Mouse (Mus musculus): ENCODE results near the gene Slc37a3. TPM values are rescaled to one million over a fixed set of nuclear protein-coding genes. Genes with fewer than 3 reads are reported as not detected.
A peak's percentile ranks its signal among the peaks of the same experiment; 100 is the strongest.
"Not testable (repeated sequence)": the region's sequence is repeated elsewhere in the genome, so short reads cannot be mapped to it uniquely, and the experiment has no call there.

Gene Slc37a3
- polyA plus RNA-seq, 1 experiment from 2014 or later, result 65.8 TPM

DNA sequence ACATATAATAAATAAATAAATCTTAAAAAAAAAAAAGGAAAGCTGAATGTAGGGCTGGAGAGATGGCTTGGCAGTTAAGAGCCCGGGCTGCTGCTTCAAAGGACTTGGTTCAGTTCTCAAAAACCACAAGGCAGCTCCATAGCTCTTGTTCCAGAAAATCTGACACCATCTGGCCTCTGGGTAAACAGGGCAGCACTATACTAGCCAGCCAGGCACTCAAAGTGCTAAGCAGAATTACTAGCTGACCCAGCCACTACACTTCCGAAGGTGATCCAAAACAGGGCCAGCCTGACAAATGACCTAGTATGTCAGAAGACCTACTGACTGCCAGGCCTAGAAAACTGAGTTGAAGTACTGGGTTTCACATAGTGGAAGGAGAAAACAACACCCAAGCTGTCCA is 25.7 kb upstream of the Slc37a3 start:
- Histone ChIP-seq H3K4me1 (no peaks in the 10 kb centered on the region), H3K9ac (no peak overlapping the region), H3K4me3 (no peak overlapping the region), H3K4me2 (no peak overlapping the region), H3K36me3 (replicated peaks) (peaks cover 39% of the 10 kb centered on the region), H3K27me3 (replicated peaks) (no peaks in the 10 kb centered on the region), H3K9me3 (no peaks in the 10 kb centered on the region), H3K27ac (no peak overlapping the region)
- 93% methylated on average over 2 of the region's 2 CpGs for WGBS
- ATAC-seq (replicated peaks), result no peak

DNA sequence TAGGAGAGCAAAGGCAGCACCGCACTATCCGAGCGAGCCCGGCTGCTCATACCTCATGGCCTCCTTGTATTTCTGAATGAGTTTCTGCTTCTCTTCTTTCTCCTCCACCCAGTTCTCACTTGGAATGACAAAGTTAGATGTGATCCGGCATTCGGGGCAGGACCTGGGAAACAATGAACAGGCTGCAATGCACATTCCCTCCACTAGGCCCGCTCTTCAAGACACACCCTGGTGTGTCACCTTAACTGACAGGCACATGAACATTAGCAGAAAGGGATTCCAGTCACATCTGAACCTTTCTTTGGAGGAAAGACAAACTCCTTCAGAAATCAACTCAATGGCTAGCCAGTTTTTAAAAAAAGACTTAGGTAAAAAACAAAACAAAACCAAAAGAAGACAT is 22.9 kb upstream of the Slc37a3 start:
- no peak for ATAC-seq (replicated peaks)

DNA sequence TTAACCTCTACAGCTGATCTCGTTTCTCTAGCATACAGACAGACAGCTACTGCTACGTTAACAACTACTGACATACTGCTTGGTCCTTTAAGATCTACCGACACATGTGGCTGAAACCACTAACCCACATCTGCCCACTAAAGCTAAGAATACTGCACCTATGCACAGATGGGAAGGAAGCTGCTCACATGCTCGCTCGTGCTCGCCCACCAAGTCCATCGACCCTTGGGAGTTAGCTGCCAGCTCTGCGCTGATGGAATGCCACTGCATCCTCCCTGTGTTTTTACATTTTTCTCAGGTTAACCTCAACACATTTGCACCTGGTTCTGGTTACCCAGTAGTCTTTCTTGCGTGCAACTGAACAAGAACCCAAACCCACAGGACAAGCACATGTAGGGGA is 20.9 kb upstream of the Slc37a3 start:
- H3K27me3 ChIP-seq (replicated peaks), result no peaks in the 10 kb centered on the region
- H3K4me1 ChIP-seq, result no peaks in the 10 kb centered on the region
- H3K4me2 ChIP-seq, result no peak overlapping the region
- no peak for ATAC-seq (replicated peaks)
- H3K36me3 ChIP-seq (replicated peaks), result peaks cover 22% of the 10 kb centered on the region
- H3K27ac ChIP-seq, result no peak overlapping the region
- H3K4me3 ChIP-seq, result no peak overlapping the region
- no peaks in the 10 kb centered on the region for H3K9me3 ChIP-seq
- H3K9ac ChIP-seq, result no peak overlapping the region
- WGBS, result 94% methylated on average over 9 of the region's 9 CpGs

More for the DNA sequence above, 22.9 kb upstream of the Slc37a3 start:
- H3K9ac ChIP-seq, result no peak overlapping the region
- no peaks in the 10 kb centered on the region for H3K27me3 ChIP-seq (replicated peaks)
- no peak overlapping the region for H3K4me2 ChIP-seq
- peaks cover 36% of the 10 kb centered on the region for H3K36me3 ChIP-seq (replicated peaks)
- 61% methylated on average over 7 of the region's 7 CpGs for WGBS
- no peak overlapping the region for H3K4me3 ChIP-seq
- no peak overlapping the region for H3K27ac ChIP-seq
- H3K4me1 ChIP-seq, result no peaks in the 10 kb centered on the region
- no peaks in the 10 kb centered on the region for H3K9me3 ChIP-seq

DNA sequence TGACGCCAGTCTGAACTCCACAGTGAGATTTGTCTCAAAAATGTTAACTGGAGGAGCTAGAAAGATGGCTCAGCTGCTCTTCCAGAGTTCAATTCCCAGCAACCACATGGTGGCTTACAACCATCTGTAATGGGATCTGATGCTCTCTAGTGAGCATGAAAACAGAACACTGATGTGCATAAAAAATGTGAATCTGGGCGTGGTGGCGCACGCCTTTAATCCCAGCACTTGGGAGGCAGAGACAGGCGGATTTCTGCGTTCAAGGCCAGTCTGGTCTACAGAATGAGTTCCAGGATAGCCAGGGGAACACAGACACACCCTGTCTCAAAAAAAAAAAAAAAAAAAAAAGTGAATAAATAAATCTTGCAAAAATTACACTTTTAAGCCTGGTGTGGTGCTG is 19.6 kb upstream of the Slc37a3 start:
- H3K9ac ChIP-seq, result no peak overlapping the region
- 93% methylated on average over 6 of the region's 6 CpGs for WGBS
- H3K27me3 ChIP-seq (replicated peaks), result no peaks in the 10 kb centered on the region
- H3K9me3 ChIP-seq, result no peaks in the 10 kb centered on the region
- no peaks in the 10 kb centered on the region for H3K4me1 ChIP-seq
- no peak overlapping the region for H3K27ac ChIP-seq
- H3K4me2 ChIP-seq, result no peak overlapping the region
- no peak overlapping the region for H3K4me3 ChIP-seq
- no peak for ATAC-seq (replicated peaks)
- peaks cover 19% of the 10 kb centered on the region for H3K36me3 ChIP-seq (replicated peaks)

DNA sequence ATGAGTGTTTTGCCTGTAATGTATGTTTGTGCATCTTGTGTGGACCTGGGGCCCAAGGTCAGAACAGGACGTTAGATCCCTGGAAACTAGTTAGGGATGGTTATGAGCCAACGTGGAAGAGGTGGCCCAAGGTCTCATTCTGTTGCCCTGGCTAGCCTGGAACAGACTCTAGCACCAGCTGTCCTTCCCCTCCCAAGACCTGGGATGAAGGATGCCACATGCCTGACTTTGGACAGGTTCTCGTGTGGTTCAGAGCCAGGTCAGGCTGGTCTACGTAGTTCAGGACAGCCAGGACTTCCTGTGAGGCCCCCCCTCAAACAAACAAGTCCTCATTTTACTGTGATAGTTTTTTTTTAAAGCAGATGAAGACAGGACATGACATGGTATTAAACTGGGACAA is 18.4 kb upstream of the Slc37a3 start:
- H3K9ac ChIP-seq, result no peak overlapping the region
- no peak overlapping the region for H3K27ac ChIP-seq
- no peak overlapping the region for H3K4me2 ChIP-seq
- H3K4me3 ChIP-seq, result no peak overlapping the region
- ATAC-seq (replicated peaks), result no peak
- H3K4me1 ChIP-seq, result no peaks in the 10 kb centered on the region
- 86% methylated on average over 4 of the region's 4 CpGs for WGBS
- no peaks in the 10 kb centered on the region for H3K9me3 ChIP-seq
- H3K27me3 ChIP-seq (replicated peaks), result no peaks in the 10 kb centered on the region
- H3K36me3 ChIP-seq (replicated peaks), result peaks cover 16% of the 10 kb centered on the region

DNA sequence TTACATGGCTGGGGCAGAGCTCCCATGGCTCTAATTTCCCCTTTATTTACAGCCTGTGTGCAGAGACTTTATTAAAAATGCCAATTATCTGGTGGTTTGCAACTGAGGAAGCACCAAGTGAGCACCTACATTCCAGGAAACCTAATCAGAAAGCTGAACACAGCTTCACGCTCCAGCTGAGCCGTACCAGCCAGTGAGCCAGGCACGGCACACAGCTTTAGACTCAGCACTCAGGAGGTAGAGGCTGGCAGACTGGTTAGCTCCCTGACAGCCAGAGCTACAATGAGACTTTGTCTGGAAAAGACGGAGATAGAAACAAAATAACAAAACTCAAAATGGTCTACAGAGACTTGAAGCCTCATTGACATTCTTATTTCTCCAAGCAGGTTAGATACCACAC is 18.0 kb upstream of the Slc37a3 start:
- ATAC-seq (replicated peaks), result no peak
- WGBS, result 81% methylated on average over 4 of the region's 4 CpGs

DNA sequence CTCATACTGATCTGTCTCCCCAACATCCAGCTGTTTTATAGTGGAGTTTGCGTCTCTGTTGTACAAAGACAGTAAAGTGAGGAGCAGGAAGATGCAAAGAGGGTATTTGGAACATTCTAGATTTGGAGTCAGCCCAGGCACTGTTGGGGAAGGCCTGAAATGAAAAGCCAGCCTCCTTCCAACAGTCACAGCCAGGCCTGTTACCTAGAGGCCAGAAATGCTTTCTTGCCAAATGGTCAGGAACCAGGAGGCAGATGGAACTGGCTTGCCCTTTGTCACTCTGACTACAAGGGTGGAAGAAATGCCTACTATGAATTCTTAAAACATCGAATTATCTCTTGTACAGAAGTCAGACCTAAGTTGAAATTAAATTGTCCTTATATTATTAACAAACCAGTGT is 12.5 kb upstream of the Slc37a3 start:
- WGBS, result 94% methylated on average over 2 of the region's 2 CpGs
- ATAC-seq (replicated peaks), result no peak
- Histone ChIP-seq H3K27ac (no peak overlapping the region), H3K4me1 (no peaks in the 10 kb centered on the region), H3K9me3 (no peaks in the 10 kb centered on the region), H3K27me3 (replicated peaks) (no peaks in the 10 kb centered on the region), H3K9ac (no peak overlapping the region), H3K36me3 (replicated peaks) (no peaks in the 10 kb centered on the region), H3K4me3 (no peak overlapping the region), H3K4me2 (no peak overlapping the region)

More for the DNA sequence above, 18.0 kb upstream of the Slc37a3 start:
- Histone ChIP-seq H3K4me3 (no peak overlapping the region), H3K9ac (no peak overlapping the region), H3K4me2 (no peak overlapping the region), H3K27ac (no peak overlapping the region), H3K27me3 (replicated peaks) (no peaks in the 10 kb centered on the region), H3K4me1 (no peaks in the 10 kb centered on the region), H3K9me3 (no peaks in the 10 kb centered on the region), H3K36me3 (replicated peaks) (peaks cover 16% of the 10 kb centered on the region)

DNA sequence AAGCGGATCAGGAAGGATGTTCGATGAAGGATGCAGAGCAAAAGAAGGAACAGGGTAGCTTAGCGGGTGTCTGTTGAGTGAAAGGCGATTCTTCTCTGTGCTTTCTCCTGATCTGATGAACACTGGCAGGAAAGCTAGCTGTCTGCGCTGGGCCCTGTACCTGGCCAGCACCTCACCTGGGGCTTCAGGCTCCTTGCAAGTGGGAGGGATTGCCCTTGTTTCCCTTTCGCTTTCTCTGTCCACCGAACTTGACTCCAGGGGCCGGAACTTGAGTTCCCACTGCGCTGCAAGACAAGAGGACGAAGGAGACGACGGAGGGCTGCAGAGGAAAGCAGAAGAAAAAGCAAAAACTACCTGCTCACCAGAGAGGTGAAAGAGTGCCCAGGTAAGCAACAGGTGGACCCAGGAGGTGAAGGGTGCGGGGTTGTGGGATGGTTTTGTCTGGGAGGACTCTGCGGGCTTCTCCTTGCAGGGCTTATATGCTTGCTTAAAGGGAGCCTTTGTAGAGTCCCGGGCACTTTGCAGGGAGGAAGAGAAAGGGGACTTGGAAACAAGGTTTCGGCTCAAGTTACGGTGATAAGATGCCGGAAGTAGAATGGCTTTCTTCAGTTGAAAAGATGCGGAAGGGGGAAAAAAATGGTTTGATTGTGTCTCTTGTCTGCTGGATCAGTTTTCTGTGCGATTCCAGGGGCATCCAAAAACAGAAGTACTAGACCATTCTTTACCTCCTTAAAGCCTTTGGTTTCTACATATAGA is 3.8 kb upstream of the Slc37a3 start, which contains the start of gene Rab19:
TSS of gene Rab19 (plus strand) at position 51 of the 756 bp plus-strand sequence.
- peaks cover 6% of the 10 kb centered on the region; the same call in 1 of the 2 replicates for H3K27me3 ChIP-seq (replicated peaks)
- H3K36me3 ChIP-seq (replicated peaks), result no peaks in the 10 kb centered on the region
- H3K9me3 ChIP-seq, result no peaks in the 10 kb centered on the region
- ATAC-seq (replicated peaks), result no peak
- H3K4me3 ChIP-seq, result peak within 1 kb of the TSS; percentile 17
- H3K4me1 ChIP-seq, result peaks cover 10% of the 10 kb centered on the region
- H3K27ac ChIP-seq, result no peak within 1 kb of the TSS
- 10% methylated on average over 20 of the region's 20 CpGs for WGBS
- peak within 1 kb of the TSS; percentile 35 for H3K4me2 ChIP-seq
- no peak within 1 kb of the TSS for H3K9ac ChIP-seq

DNA sequence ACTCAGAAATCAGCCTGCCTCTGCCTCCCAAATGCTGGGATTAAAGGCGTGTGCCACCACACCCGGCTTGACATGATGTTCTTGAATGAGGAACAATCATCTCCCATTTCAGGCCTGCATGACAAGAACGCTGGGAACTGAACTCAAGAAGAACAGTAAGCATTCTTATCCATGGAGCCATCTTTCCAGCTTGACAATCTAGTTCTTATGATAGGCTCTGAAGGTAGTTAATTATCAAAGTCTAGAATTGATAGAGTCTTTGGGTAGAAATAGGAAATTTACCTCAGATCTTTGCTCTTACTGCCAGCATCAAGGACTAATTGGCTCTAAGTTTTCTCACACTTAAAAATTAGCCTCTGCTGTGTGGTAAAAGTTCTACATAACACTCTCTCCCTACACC is 2.8 kb upstream of the Slc37a3 start:
- 89% methylated on average over 3 of the region's 3 CpGs for WGBS

DNA sequence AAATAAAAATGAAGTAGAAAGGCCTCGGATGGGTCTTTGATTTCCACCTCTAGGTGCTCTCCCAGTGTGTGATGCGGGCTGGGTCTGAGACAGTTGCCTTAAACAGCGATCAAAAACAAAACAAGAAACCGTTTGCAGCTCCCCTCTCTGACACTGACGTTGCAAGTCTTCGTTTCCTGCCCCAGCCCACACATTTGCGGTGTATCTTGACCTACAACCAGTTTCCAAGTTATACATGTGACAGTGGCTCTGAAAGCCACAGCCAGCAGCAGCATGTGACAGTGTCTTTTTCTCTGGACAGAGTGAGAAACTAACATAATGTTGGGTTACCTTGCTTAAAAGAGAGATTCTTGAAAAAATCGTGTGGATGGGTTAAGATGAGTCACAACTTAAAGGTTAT is 2.3 kb upstream of the Slc37a3 start:
- peaks cover 20% of the 10 kb centered on the region for H3K4me1 ChIP-seq
- no peak overlapping the region for H3K27ac ChIP-seq
- no peak overlapping the region for H3K4me2 ChIP-seq
- no peak overlapping the region for H3K9ac ChIP-seq
- WGBS, result 84% methylated on average over 8 of the region's 8 CpGs
- no peaks in the 10 kb centered on the region for H3K9me3 ChIP-seq
- H3K4me3 ChIP-seq, result no peak overlapping the region
- H3K36me3 ChIP-seq (replicated peaks), result no peaks in the 10 kb centered on the region
- H3K27me3 ChIP-seq (replicated peaks), result peaks cover 6% of the 10 kb centered on the region; the same call in 1 of the 2 replicates
- ATAC-seq (replicated peaks), result no peak

More for the DNA sequence above, 2.8 kb upstream of the Slc37a3 start:
- ATAC-seq (replicated peaks), result no peak
- Histone ChIP-seq H3K4me2 (no peak overlapping the region), H3K36me3 (replicated peaks) (no peaks in the 10 kb centered on the region), H3K4me1 (peaks cover 20% of the 10 kb centered on the region), H3K9ac (no peak overlapping the region), H3K9me3 (no peaks in the 10 kb centered on the region), H3K27ac (no peak overlapping the region), H3K27me3 (replicated peaks) (peaks cover 6% of the 10 kb centered on the region; the same call in 1 of the 2 replicates), H3K4me3 (no peak overlapping the region)

DNA sequence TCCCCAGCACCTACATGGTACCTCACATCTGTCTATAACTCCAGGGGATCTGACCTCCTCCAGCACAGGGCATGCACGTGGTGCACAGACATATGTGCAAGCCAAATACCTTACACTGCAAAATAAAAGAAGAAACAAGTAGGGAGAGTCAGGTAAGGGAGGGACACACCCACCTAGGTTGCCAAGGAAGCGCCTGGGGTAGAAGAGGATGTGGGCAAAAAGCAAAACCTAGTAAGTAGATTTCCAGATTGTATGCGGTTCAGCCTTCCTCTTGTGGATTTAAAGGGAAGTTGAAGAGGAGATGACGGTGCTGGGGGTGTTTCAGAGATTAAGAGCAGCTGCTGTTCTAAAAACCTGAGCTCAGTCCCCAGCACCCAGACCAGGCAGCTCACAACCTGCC is 1.7 kb upstream of the Slc37a3 start:
- Histone ChIP-seq H3K9me3 (no peaks in the 10 kb centered on the region), H3K27ac (no peak overlapping the region), H3K4me3 (no peak overlapping the region), H3K4me1 (peaks cover 20% of the 10 kb centered on the region), H3K4me2 (no peak overlapping the region), H3K27me3 (replicated peaks) (peaks cover 6% of the 10 kb centered on the region; the same call in 1 of the 2 replicates), H3K36me3 (replicated peaks) (peaks cover 2% of the 10 kb centered on the region; the same call in 1 of the 2 replicates), H3K9ac (no peak overlapping the region)
- no peak for ATAC-seq (replicated peaks)
- WGBS, result 68% methylated on average over 4 of the region's 4 CpGs

DNA sequence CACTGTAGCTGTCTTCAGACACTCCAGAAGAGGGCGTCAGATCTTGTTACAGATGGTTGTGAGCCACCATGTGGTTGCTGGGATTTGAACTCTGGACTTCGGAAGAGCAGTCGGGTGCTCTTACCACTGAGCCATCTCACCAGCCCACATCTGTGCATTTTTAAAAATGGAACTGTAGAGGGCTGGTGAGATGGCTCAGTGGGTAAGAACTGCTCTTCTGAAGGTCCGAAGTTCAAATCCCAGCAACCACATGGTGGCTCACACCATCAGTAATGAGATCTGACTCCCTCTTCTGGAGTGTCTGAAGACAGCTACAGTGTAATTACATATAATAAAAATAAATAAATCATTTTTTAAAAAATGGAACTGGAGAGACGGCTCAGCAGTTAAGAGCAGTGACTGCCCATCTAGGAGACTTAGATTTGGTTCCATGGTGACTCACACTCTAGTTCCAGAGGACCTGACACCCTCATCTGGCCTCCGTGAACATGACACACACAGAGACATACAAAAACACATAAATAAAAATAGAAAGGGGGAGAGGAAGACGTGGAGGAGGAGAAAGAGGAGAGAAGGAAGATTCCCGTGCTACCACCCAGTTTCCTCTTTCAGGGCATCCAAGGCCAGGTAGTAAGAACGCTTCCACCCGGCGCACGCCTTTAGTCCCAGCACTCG is 823 bp upstream of the Slc37a3 start:
- WGBS, result 81% methylated on average over 13 of the region's 13 CpGs
- not testable (repeated sequence) for H3K4me2 ChIP-seq; H3K9me3 ChIP-seq; H3K27me3 ChIP-seq (replicated peaks); H3K36me3 ChIP-seq (replicated peaks); H3K4me3 ChIP-seq; H3K9ac ChIP-seq; H3K27ac ChIP-seq
- peak; percentile 16 for ATAC-seq (replicated peaks)
- H3K4me1 ChIP-seq, result peaks cover 22% of the 10 kb centered on the region
